Mouse (Mus musculus): Measurements from ENCODE around the gene Arih2. TPM values are rescaled to one million over a fixed set of nuclear protein-coding genes. Genes with fewer than 3 reads are reported as not detected.

The Arih2 gene
- polyA plus RNA-seq, 1 experiment from 2014 or later: 31.6 TPM

DNA sequence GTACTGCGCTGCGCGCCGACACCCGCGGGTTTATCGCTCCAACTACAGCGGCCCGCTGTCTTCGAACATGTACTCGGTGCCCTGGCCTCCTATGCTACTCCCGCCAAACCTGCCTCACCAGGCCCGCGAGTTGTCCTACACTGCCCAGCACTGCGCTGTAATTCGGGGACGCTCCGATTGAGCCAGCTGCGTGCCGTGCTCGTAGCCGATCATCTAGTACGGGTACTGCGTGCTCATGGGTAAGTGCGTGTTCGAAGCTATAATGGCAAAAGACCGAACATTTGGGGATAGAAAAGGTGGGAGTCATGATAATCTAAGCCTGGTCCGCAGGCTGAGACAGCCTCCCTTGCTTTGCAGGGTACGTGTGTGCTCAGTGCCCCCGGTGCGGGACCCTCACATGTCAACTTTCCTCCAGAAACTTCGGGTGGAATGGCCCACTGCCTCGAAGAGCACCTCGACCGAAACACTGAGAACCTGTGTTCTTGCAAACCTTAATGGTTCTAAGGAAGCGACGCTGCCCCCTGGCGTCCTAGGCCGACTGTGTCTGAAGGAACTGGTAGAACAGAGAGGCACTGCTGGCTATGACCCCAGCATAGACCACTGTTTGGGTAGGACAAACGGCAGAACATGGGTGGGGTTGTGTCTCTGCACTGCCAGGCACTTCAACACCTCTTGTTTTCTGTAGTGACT lies 78.8 kb downstream of the Arih2 start:
- Histone ChIP-seq H3K4me2 (ENCODE audit: low read depth, low read length) (peak overlapping the region; percentile 96), H3K4me3 (ENCODE audit: low read depth, low read length) (peak overlapping the region; percentile 85), H3K9me3 (replicated peaks; ENCODE audit: control insufficient read depth, low read length) (no peaks in the 10 kb centered on the region), H3K27ac (ENCODE audit: low read length) (peak overlapping the region; percentile 46), H3K4me1 (ENCODE audit: control insufficient read depth, low read depth, low read length) (peaks cover 40% of the 10 kb centered on the region), H3K36me3 (ENCODE audit: control insufficient read depth, insufficient read depth) (peaks cover 7% of the 10 kb centered on the region), H3K9ac (ENCODE audit: low read depth, low read length) (peak overlapping the region; percentile 74), H3K27me3 (ENCODE audit: control insufficient read depth, insufficient read depth, low read depth, low read length) (no peaks in the 10 kb centered on the region)
- WGBS (ENCODE audit: insufficient replicate concordance): 1% methylated on average over 40 of the region's 40 CpGs
- peak; percentile 0; the same call in 1 of the 2 replicates for ATAC-seq (ENCODE audit: low read depth)

DNA sequence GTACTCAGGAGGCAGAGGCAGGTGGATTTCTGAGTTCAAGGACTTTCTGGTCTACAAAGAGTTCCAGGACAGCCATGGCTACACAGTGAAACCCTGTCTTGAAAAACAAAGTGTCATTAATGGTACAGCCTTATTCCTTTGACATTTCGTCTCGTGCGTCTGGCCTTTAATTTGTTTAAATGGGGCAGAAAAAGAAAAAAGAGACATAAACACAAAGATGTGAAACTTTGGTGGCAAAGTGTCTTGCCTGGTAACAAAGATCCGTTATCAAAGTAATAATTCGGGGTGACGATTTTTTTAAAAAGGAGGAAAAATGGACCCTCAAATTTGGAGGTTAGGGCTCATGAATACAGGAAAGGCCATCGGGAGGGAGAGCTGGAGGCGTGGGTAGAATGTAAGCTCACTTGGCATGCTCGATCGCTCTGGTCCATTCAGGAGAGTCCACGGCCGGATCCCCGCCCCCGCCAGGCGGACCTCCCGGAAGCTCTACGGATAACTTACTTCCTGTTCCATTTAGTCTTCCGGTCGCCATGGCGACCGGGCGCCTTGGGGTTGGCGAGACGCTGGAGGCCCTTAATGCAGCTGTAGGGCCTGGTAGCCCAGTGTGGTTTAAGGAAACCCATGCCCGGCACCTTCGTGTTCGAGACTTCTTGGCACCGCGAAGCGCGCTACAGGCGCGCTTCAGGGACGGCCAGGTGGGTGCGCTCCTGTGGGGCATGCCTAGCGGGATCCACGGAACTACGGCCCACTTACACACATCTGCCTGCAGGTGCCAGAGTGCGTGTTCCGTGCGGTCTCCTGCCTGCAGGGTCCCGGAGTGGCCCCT lies 79.6 kb downstream of the Arih2 start, which contains the start of gene Dalrd3:
TSS of gene Dalrd3 (plus strand) at position 506 of the 826 bp plus-strand sequence.
- WGBS (ENCODE audit: insufficient replicate concordance): 4% methylated on average over 42 of the region's 42 CpGs
- Histone ChIP-seq H3K4me2 (ENCODE audit: low read depth, low read length) (peak within 1 kb of the TSS; percentile 96), H3K4me3 (ENCODE audit: low read depth, low read length) (peak within 1 kb of the TSS; percentile 87), H3K4me1 (ENCODE audit: control insufficient read depth, low read depth, low read length) (peaks cover 40% of the 10 kb centered on the region), H3K9me3 (replicated peaks; ENCODE audit: control insufficient read depth, low read length) (no peaks in the 10 kb centered on the region), H3K27ac (ENCODE audit: low read length) (peak within 1 kb of the TSS; percentile 46), H3K36me3 (ENCODE audit: control insufficient read depth, insufficient read depth) (peaks cover 7% of the 10 kb centered on the region), H3K27me3 (ENCODE audit: control insufficient read depth, insufficient read depth, low read depth, low read length) (no peaks in the 10 kb centered on the region), H3K9ac (ENCODE audit: low read depth, low read length) (peak within 1 kb of the TSS; percentile 74)
- ATAC-seq (ENCODE audit: low read depth): peak; percentile 62

- Histone ChIP-seq H3K4me2 (ENCODE audit: low read depth, low read length) (peak overlapping the region; percentile 96), H3K36me3 (ENCODE audit: control insufficient read depth, insufficient read depth) (peaks cover 14% of the 10 kb centered on the region), H3K9ac (ENCODE audit: low read depth, low read length) (peak overlapping the region; percentile 84), H3K4me3 (ENCODE audit: low read depth, low read length) (peak overlapping the region; percentile 87), H3K27ac (ENCODE audit: low read length) (peak overlapping the region; percentile 90), H3K27me3 (ENCODE audit: control insufficient read depth, insufficient read depth, low read depth, low read length) (no peaks in the 10 kb centered on the region), H3K4me1 (ENCODE audit: control insufficient read depth, low read depth, low read length) (peaks cover 46% of the 10 kb centered on the region), H3K9me3 (replicated peaks; ENCODE audit: control insufficient read depth, low read length) (no peaks in the 10 kb centered on the region)
- no peak for ATAC-seq (ENCODE audit: low read depth)
- 36% methylated on average over 17 of the region's 17 CpGs for WGBS (ENCODE audit: insufficient replicate concordance)
These were observed 80.7 kb downstream of the Arih2 start for GRCm38 (mm10) chr9:108568511-108568921.

- WGBS (ENCODE audit: insufficient replicate concordance): 2% methylated on average over 18 of the region's 18 CpGs
- Histone ChIP-seq H3K4me2 (ENCODE audit: low read depth, low read length) (peak overlapping the region; percentile 96), H3K9ac (ENCODE audit: low read depth, low read length) (peak overlapping the region; percentile 84), H3K27ac (ENCODE audit: low read length) (peak overlapping the region; percentile 90), H3K4me1 (ENCODE audit: control insufficient read depth, low read depth, low read length) (peaks cover 48% of the 10 kb centered on the region), H3K36me3 (ENCODE audit: control insufficient read depth, insufficient read depth) (peaks cover 16% of the 10 kb centered on the region), H3K27me3 (ENCODE audit: control insufficient read depth, insufficient read depth, low read depth, low read length) (no peaks in the 10 kb centered on the region), H3K4me3 (ENCODE audit: low read depth, low read length) (peak overlapping the region; percentile 87), H3K9me3 (replicated peaks; ENCODE audit: control insufficient read depth, low read length) (no peaks in the 10 kb centered on the region)
- ATAC-seq (ENCODE audit: low read depth): no peak
These were observed 81.2 kb downstream of the Arih2 start for GRCm38 (mm10) chr9:108567931-108568419.

DNA sequence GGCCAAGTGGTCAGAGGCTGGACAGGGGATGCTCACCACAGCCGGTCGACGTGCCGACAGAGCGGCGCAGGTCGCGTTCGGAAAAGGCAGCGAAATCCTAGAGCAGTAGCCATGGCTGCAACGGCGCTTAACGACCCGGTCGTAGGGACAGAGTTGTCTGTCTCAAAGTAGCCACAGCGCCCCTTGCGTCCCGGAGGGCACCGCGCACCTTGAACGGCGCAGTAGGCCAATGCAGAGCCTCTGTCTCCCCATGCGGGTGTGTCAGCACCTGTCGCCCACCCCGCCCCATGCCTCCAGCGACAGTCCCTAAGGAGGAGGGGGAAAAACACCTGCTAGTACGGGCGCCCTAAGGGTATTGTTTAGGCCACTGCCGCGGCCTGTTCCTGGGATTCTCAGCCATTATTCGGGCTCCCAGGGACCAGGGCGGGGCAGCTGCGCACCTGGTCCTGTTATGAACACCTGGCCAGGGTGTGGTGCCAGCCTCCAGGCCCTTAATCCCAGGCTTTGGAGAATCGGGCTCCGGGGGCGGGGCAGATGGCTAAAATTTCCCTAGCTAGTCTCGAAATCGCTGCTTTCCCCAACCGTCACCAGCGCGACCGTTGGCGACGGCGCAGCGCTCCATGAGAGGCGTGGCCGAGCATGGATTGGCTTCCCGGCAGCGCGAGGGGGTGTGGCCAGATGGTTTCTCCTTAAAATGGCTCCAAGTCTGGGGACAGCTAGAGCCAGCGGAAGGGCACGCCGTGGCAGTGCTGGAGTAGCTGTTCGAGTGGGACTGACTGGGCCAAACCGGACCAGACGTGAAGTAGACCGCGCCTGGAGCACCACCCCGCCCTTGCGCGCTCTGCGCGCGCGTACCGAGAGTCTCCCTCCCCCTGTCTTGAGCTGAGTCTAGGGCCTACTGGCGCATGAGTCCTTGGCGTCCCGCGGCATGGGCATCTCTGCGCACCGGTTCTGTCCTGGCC lies 82.1 kb downstream of the Arih2 start, which contains the start of gene Ndufaf3:
TSS of gene Ndufaf3 (minus strand) at position 620 of the 962 bp plus-strand sequence.
- Histone ChIP-seq H3K4me3 (ENCODE audit: low read depth, low read length) (peak within 1 kb of the TSS; percentile 87), H3K4me2 (ENCODE audit: low read depth, low read length) (peak within 1 kb of the TSS; percentile 96), H3K9me3 (replicated peaks; ENCODE audit: control insufficient read depth, low read length) (no peaks in the 10 kb centered on the region), H3K27ac (ENCODE audit: low read length) (peak within 1 kb of the TSS; percentile 90), H3K4me1 (ENCODE audit: control insufficient read depth, low read depth, low read length) (peaks cover 51% of the 10 kb centered on the region), H3K36me3 (ENCODE audit: control insufficient read depth, insufficient read depth) (peaks cover 12% of the 10 kb centered on the region), H3K9ac (ENCODE audit: low read depth, low read length) (peak within 1 kb of the TSS; percentile 84), H3K27me3 (ENCODE audit: control insufficient read depth, insufficient read depth, low read depth, low read length) (no peaks in the 10 kb centered on the region)
- peak; percentile 82 for ATAC-seq (ENCODE audit: low read depth)
- WGBS (ENCODE audit: insufficient replicate concordance): under 1% methylated on average over 73 of the region's 73 CpGs

- ATAC-seq (ENCODE audit: low read depth): no peak
- Histone ChIP-seq H3K4me1 (ENCODE audit: control insufficient read depth, low read depth, low read length) (peaks cover 59% of the 10 kb centered on the region), H3K4me2 (ENCODE audit: low read depth, low read length) (peak overlapping the region; percentile 96), H3K9me3 (replicated peaks; ENCODE audit: control insufficient read depth, low read length) (no peaks in the 10 kb centered on the region), H3K4me3 (ENCODE audit: low read depth, low read length) (peak overlapping the region; percentile 87), H3K36me3 (ENCODE audit: control insufficient read depth, insufficient read depth) (peaks cover 12% of the 10 kb centered on the region), H3K27me3 (ENCODE audit: control insufficient read depth, insufficient read depth, low read depth, low read length) (no peaks in the 10 kb centered on the region), H3K9ac (ENCODE audit: low read depth, low read length) (peak overlapping the region; percentile 84), H3K27ac (ENCODE audit: low read length) (peak overlapping the region; percentile 90)
- WGBS (ENCODE audit: insufficient replicate concordance): 7% methylated on average over 35 of the region's 35 CpGs
These were observed 83.0 kb downstream of the Arih2 start for GRCm38 (mm10) chr9:108565881-108566814.

DNA sequence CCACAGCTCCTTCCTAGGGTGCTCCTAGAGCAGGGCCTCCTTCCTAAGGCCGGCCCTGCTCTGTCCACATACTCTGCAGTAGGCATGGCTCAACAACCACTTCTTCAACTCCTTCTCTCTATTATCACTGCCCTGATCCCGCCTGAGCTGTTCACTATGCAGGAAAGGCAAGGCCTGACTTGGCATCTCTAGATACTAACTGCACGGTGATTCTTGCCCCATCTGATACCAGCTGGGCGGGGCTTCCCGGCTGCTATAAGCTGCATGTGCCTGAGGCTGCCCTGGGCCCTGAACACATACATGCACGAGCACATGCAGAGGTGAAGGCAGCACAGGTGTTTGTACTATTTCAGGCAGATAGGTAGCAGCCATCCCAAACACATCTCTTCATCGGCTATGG lies 85.1 kb downstream of the Arih2 start:
- H3K36me3 ChIP-seq (ENCODE audit: control insufficient read depth, insufficient read depth): peaks cover 14% of the 10 kb centered on the region
- no peak overlapping the region for H3K4me3 ChIP-seq (ENCODE audit: low read depth, low read length)

More for the DNA sequence above, 85.1 kb downstream of the Arih2 start:
- Histone ChIP-seq H3K9me3 (replicated peaks; ENCODE audit: control insufficient read depth, low read length) (no peaks in the 10 kb centered on the region), H3K4me2 (ENCODE audit: low read depth, low read length) (no peak overlapping the region), H3K9ac (ENCODE audit: low read depth, low read length) (no peak overlapping the region), H3K4me1 (ENCODE audit: control insufficient read depth, low read depth, low read length) (peaks cover 48% of the 10 kb centered on the region), H3K27me3 (ENCODE audit: control insufficient read depth, insufficient read depth, low read depth, low read length) (no peaks in the 10 kb centered on the region), H3K27ac (ENCODE audit: low read length) (no peak overlapping the region)
- ATAC-seq (ENCODE audit: low read depth): no peak
- 41% methylated on average over 7 of the region's 7 CpGs for WGBS (ENCODE audit: insufficient replicate concordance)
